Mouse (Mus musculus) myocyte (in vitro differentiated cells): Measurements from ENCODE around the gene Ubtf.

Source experiments
- E2F4 ChIP-seq: IDR thresholded peaks from one replicate; pipeline ENCODE4 v1.6.1; 2011; ENCODE audit warnings: mild to moderate bottlenecking, control low read depth, moderate library complexity; ENCODE audit not compliant: insufficient read depth
- MAX ChIP-seq: IDR thresholded peaks from one replicate; pipeline ENCODE4 v1.6.1; 2011; ENCODE audit warnings: low read depth, mild to moderate bottlenecking, control low read depth
- MYOD1 ChIP-seq, 3 experiments: IDR thresholded peaks; one replicate each; pipeline ENCODE4 v1.6.1; 2011; ENCODE audit warnings: control low read depth in 2 of 3, low read depth in 2 of 3, mild to moderate bottlenecking in 2 of 3, moderate library complexity in 1 of 3; ENCODE audit not compliant: insufficient read length in 2 of 3, control insufficient read depth in 1 of 3
- MYOG ChIP-seq, 3 experiments: IDR thresholded peaks; one replicate each; pipeline ENCODE4 v1.6.1; 2011; ENCODE audit warnings: control low read depth in 2 of 3, low read depth in 2 of 3, mild to moderate bottlenecking in 2 of 3; ENCODE audit not compliant: insufficient read length in 2 of 3, control insufficient read depth in 1 of 3, insufficient read depth in 1 of 3
- POLR2A ChIP-seq: IDR thresholded peaks from one replicate; pipeline ENCODE4 v1.6.1; 2011; ENCODE audit warnings: low read depth, mild to moderate bottlenecking, control low read depth, moderate library complexity; ENCODE audit not compliant: insufficient read length
- POLR2AphosphoS2 ChIP-seq: IDR thresholded peaks from one replicate; pipeline ENCODE4 v1.6.1; 2011; ENCODE audit warnings: low read depth, control low read depth; ENCODE audit not compliant: insufficient read length
- SRF ChIP-seq: IDR thresholded peaks from one replicate; pipeline ENCODE4 v1.6.1; 2011; ENCODE audit warnings: low read depth; ENCODE audit not compliant: control insufficient read depth, insufficient read length
- TCF12 ChIP-seq: IDR thresholded peaks from one replicate; pipeline ENCODE4 v1.6.1; 2011; ENCODE audit warnings: mild to moderate bottlenecking, control low read depth; ENCODE audit not compliant: poor library complexity, insufficient read depth, severe bottlenecking
- USF1 ChIP-seq: IDR thresholded peaks from one replicate; pipeline ENCODE4 v1.6.1; 2011; ENCODE audit warnings: low read depth, mild to moderate bottlenecking, control low read depth, moderate library complexity

GRCm38 (mm10) chr11:102299839-102300238 lies 19.7 kb downstream of the Ubtf start:
- TF ChIP-seq POLR2AphosphoS2 = no peak
- TF ChIP-seq MYOD1 (IDR thresholded peaks at IDR 0.05; ENCODE audit: control insufficient read depth in 1 of 3, insufficient read length in 2 of 3, low read depth in 2 of 3) = no peak
- no peak for TF ChIP-seq POLR2A
- TF ChIP-seq TCF12 = no peak
- no peak for TF ChIP-seq MYOG (IDR thresholded peaks at IDR 0.05; ENCODE audit: control insufficient read depth in 1 of 3, insufficient read depth in 1 of 3, insufficient read length in 2 of 3, low read depth in 2 of 3)
- TF ChIP-seq USF1 = no peak
- no peak for TF ChIP-seq SRF
- no peak for TF ChIP-seq MAX
- no peak for TF ChIP-seq E2F4
